ENCODE assay signal across 18 mouse cellular contexts in genomic region chr11:18898862-18899261, GRCm38 (mm10).
DNase-seq lines count a peak whose midpoint lies in the region; ATAC-seq and TF ChIP-seq lines count a peak whose summit lies in the region.
"Had no signal": no experiment of that assay in that cellular context is flagged by ENCODE, and none has a peak within 500 bp of the region (broad histone marks: within the 10 kb centered on the region; RNA-seq: fewer than 3 reads in every experiment).

No protein-coding gene starts in this region.

- peak overlapping the region; percentile 1; the same call in 1 of the 2 replicates for H3K4me3 ChIP-seq in gastrocnemius, adult 2 months
- H3K4me3 ChIP-seq in liver, embryonic 11.5 days (ENCODE audit: low read depth, low read length) = no peak overlapping the region
- H3K4me3 ChIP-seq in liver, embryonic 12.5 days = no peak overlapping the region
- H3K4me3 ChIP-seq in MEL (ENCODE audit: control insufficient read depth in 1 of 2, insufficient read depth in 1 of 2, low read depth in 2 of 2, low read length in 2 of 2) = peak overlapping the region in 1 of 2 experiments; percentile 6; a peak in 1 of 4 replicates
- H3K4me3 ChIP-seq in myocyte = no peak overlapping the region
- no peak overlapping the region for H3K4me3 ChIP-seq in midbrain, embryonic 14.5 days (replicated peaks; ENCODE audit: low read depth, low read length)
- H3K4me3 ChIP-seq: embryonic facial prominence, embryonic 12.5 days had no signal

- intact Hi-C loops in gastrocnemius, adult 2 months (cut with DNase I) = no loop called here

- no peaks in the 10 kb centered on the region for H3K27me3 ChIP-seq in liver, embryonic 11.5 days (replicated peaks; ENCODE audit: control insufficient read depth, insufficient read depth, low read length)
- H3K27me3 ChIP-seq in liver, embryonic 12.5 days (replicated peaks) = no peaks in the 10 kb centered on the region
- no peaks in the 10 kb centered on the region for H3K27me3 ChIP-seq in MEL (ENCODE audit: control insufficient read depth in 1 of 2, insufficient read depth in 2 of 2, low read length in 2 of 2)
- H3K27me3 ChIP-seq in myocyte (ENCODE audit: control insufficient read depth, insufficient read depth, insufficient read length) = no peaks in the 10 kb centered on the region
- no peaks in the 10 kb centered on the region for H3K27me3 ChIP-seq in midbrain, embryonic 14.5 days (ENCODE audit: control insufficient read depth, insufficient read depth, low read length)
- H3K27me3 ChIP-seq: embryonic facial prominence, embryonic 12.5 days; Patski had no signal

- H3K4me2 ChIP-seq in liver, embryonic 11.5 days = no peak overlapping the region
- no peak overlapping the region for H3K4me2 ChIP-seq in liver, embryonic 12.5 days
- H3K4me2 ChIP-seq in myocyte (ENCODE audit: low read depth) = peak overlapping the region; percentile 58
- no peak overlapping the region for H3K4me2 ChIP-seq in midbrain, embryonic 14.5 days (ENCODE audit: low read length)
- H3K4me2 ChIP-seq: embryonic facial prominence, embryonic 12.5 days had no signal

- no peaks in the 10 kb centered on the region; the same call in 1 of the 2 replicates for H3K36me3 ChIP-seq in liver, embryonic 11.5 days (ENCODE audit: control insufficient read depth, insufficient read depth, low read length)
- H3K36me3 ChIP-seq in liver, embryonic 12.5 days = no peaks in the 10 kb centered on the region
- H3K36me3 ChIP-seq in MEL (ENCODE audit: control insufficient read depth in 1 of 2, insufficient read depth in 2 of 2, low read length in 2 of 2) (peaks cover 0 to 46% of the 10 kb centered on the region in 2 experiments; a peak in 2 of 4 replicates), myocyte (ENCODE audit: control insufficient read depth, insufficient read depth) (no peaks in the 10 kb centered on the region)
- H3K36me3 ChIP-seq in midbrain, embryonic 14.5 days (ENCODE audit: control insufficient read depth, insufficient read depth, low read length) = no peaks in the 10 kb centered on the region

- peaks cover 18% of the 10 kb centered on the region for H3K4me1 ChIP-seq in liver, embryonic 11.5 days (replicated peaks; ENCODE audit: control insufficient read depth, insufficient read depth, low read length)
- H3K4me1 ChIP-seq in liver, embryonic 12.5 days = peaks cover 37% of the 10 kb centered on the region
- H3K4me1 ChIP-seq in MEL (ENCODE audit: control insufficient read depth in 1 of 2, insufficient read depth in 2 of 2, low read length in 2 of 2) = peaks cover 29 to 35% of the 10 kb centered on the region in 2 experiments
- H3K4me1 ChIP-seq in midbrain, embryonic 14.5 days (ENCODE audit: control insufficient read depth, insufficient read depth, low read length) = no peaks in the 10 kb centered on the region

- H3ac ChIP-seq in myocyte (ENCODE audit: control insufficient read depth, insufficient read length) = no peak overlapping the region

- no peak for TF ChIP-seq CTCF in gastrocnemius, adult 2 months (IDR thresholded peaks at IDR 0.05)
- no peak for TF ChIP-seq CTCF in MEL (IDR thresholded peaks at IDR 0.05 in 2 of 3, conservative IDR thresholded peaks at IDR 0.05 in 1 of 3; ENCODE audit: control insufficient read depth in 1 of 3, insufficient read depth in 1 of 3, low read depth in 2 of 3, low read length in 3 of 3, poor library complexity in 1 of 3, severe bottlenecking in 1 of 3)

- no peak overlapping the region for H3K9ac ChIP-seq in liver, embryonic 11.5 days (ENCODE audit: low read depth, low read length)
- H3K9ac ChIP-seq in liver, embryonic 12.5 days = no peak overlapping the region
- H3K9ac ChIP-seq in MEL (ENCODE audit: control insufficient read depth, low read depth, low read length, poor library complexity, severe bottlenecking) = peak overlapping the region; percentile 14; the same call in 1 of the 2 replicates
- H3K9ac ChIP-seq in midbrain, embryonic 14.5 days (replicated peaks; ENCODE audit: low read length) = no peak overlapping the region
- H3K9ac ChIP-seq: embryonic facial prominence, embryonic 12.5 days; liver, postnatal 0 days had no signal

- H3K79me2 ChIP-seq in MEL (ENCODE audit: control insufficient read depth, insufficient read depth, low read length, poor library complexity) (no peaks in the 10 kb centered on the region), myocyte (ENCODE audit: control insufficient read depth, insufficient read depth) (no peaks in the 10 kb centered on the region)

- no peak for TF ChIP-seq RAD21 in MEL (IDR thresholded peaks at IDR 0.05; ENCODE audit: low read depth, low read length)

- ATAC-seq in liver, embryonic 11.5 days (replicated peaks; ENCODE audit: low FRiP score) = no peak
- no peak for ATAC-seq in liver, embryonic 12.5 days
- no peak for ATAC-seq in midbrain, embryonic 14.5 days (ENCODE audit: low FRiP score, low TSS enrichment)
- ATAC-seq: activated CD4-positive, CD25-positive, alpha-beta regulatory T cell, adult 4 months; liver, postnatal 0 days; midbrain, embryonic 16.5 days; Patski had no signal

- peak overlapping the region; percentile 20; the same call in 1 of the 2 replicates for H3K27ac ChIP-seq in gastrocnemius, adult 2 months
- peak overlapping the region; percentile 30; the same call in 1 of the 2 replicates for H3K27ac ChIP-seq in liver, embryonic 11.5 days (ENCODE audit: low read depth, low read length)
- no peak overlapping the region for H3K27ac ChIP-seq in liver, embryonic 12.5 days
- H3K27ac ChIP-seq in MEL (ENCODE audit: control insufficient read depth, low read depth, low read length) = peak overlapping the region; percentile 28
- no peak overlapping the region for H3K27ac ChIP-seq in midbrain, embryonic 14.5 days (replicated peaks; ENCODE audit: low read depth, low read length)

- no peak for DNase-seq in gastrocnemius, adult 2 months
- no peak for DNase-seq in gastrocnemius, postnatal 4 days (ENCODE audit: low spot score in 2 of 2)
- peak; percentile 5 for DNase-seq in liver, embryonic 11.5 days (ENCODE audit: low spot score)
- DNase-seq in MEL (ENCODE audit: low read depth, low spot score) = peak; percentile 45
- DNase-seq in midbrain, embryonic 14.5 days = no peak
- DNase-seq in spleen, postnatal 10 days (ENCODE audit: low spot score in 2 of 2) = no peak
- DNase-seq: adrenal gland, postnatal 25 days; gastrocnemius, postnatal 25 days; heart, postnatal 36 days; kidney, adult 9 months; liver, postnatal 0 days; thymus, postnatal 4 days had no signal

- H3K9me3 ChIP-seq in liver, embryonic 11.5 days (ENCODE audit: control insufficient read depth, low read length) = no peaks in the 10 kb centered on the region
- H3K9me3 ChIP-seq in liver, embryonic 12.5 days (replicated peaks) = no peaks in the 10 kb centered on the region
- H3K9me3 ChIP-seq in MEL (replicated peaks; ENCODE audit: insufficient read depth, low read length) = no peaks in the 10 kb centered on the region
- no peaks in the 10 kb centered on the region for H3K9me3 ChIP-seq in midbrain, embryonic 14.5 days (ENCODE audit: control insufficient read depth, low read length)
- H3K9me3 ChIP-seq: embryonic facial prominence, embryonic 12.5 days had no signal

- WGBS in liver, embryonic 11.5 days = 34% methylated on average over 4 of the region's 4 CpGs
- 25% methylated on average over 4 of the region's 4 CpGs for WGBS in liver, embryonic 12.5 days (ENCODE audit: insufficient replicate concordance)
- 74% methylated on average over 4 of the region's 4 CpGs for WGBS in midbrain, embryonic 14.5 days

- no peak for TF ChIP-seq EP300 in MEL (IDR thresholded peaks at IDR 0.05; ENCODE audit: low read depth in 1 of 2, low read length in 2 of 2)

- no peak for TF ChIP-seq POLR2A in MEL (IDR thresholded peaks at IDR 0.05; ENCODE audit: control insufficient read depth in 1 of 2, insufficient read depth in 1 of 2, low read depth in 1 of 2, low read length in 2 of 2, poor library complexity in 1 of 2)
- no peak for TF ChIP-seq POLR2A in myocyte (IDR thresholded peaks at IDR 0.05; ENCODE audit: insufficient read length, low read depth)

TF ChIP-seq in MEL, 35 proteins besides CTCF, POLR2A, EP300 and RAD21 (continues in another document):
- no peak for TF ChIP-seq CHD2 (IDR thresholded peaks at IDR 0.05; ENCODE audit: low read length)
- no peak for TF ChIP-seq ELF1 (IDR thresholded peaks at IDR 0.05; ENCODE audit: low read depth, low read length)
- TF ChIP-seq TCF12 (IDR thresholded peaks at IDR 0.05; ENCODE audit: low read depth, low read length) = no peak
- TF ChIP-seq TBP (IDR thresholded peaks at IDR 0.05; ENCODE audit: low read depth, low read length) = no peak
- no peak for TF ChIP-seq MAFK (IDR thresholded peaks at IDR 0.05; ENCODE audit: borderline replicate concordance, low read depth, low read length)
- no peak for TF ChIP-seq MYC (IDR thresholded peaks at IDR 0.05; ENCODE audit: low read depth, low read length)
- TF ChIP-seq KAT2A (conservative IDR thresholded peaks at IDR 0.05; ENCODE audit: low read depth, low read length) = no peak
- TF ChIP-seq RCOR1 (IDR thresholded peaks at IDR 0.05; ENCODE audit: low read depth, low read length) = no peak
- TF ChIP-seq HCFC1 (IDR thresholded peaks at IDR 0.05; ENCODE audit: low read depth, low read length) = no peak
- TF ChIP-seq TAL1 (IDR thresholded peaks at IDR 0.05; ENCODE audit: low read length) = no peak
- TF ChIP-seq ETS1 (IDR thresholded peaks at IDR 0.05; ENCODE audit: low read depth, low read length) = no peak
- no peak for TF ChIP-seq CHD1 (IDR thresholded peaks at IDR 0.05; ENCODE audit: low read depth, low read length)
- no peak for TF ChIP-seq MAX (IDR thresholded peaks at IDR 0.05; ENCODE audit: low read length)

TF ChIP-seq in myocyte, 11 proteins besides CTCF, POLR2A, EP300 and RAD21:
- TF ChIP-seq CEBPB (IDR thresholded peaks at IDR 0.05; ENCODE audit: insufficient read depth, poor library complexity, severe bottlenecking) = no peak
- TF ChIP-seq MYOD1 (IDR thresholded peaks at IDR 0.05; ENCODE audit: control insufficient read depth in 1 of 3, insufficient read length in 2 of 3, low read depth in 2 of 3) = no peak
- TF ChIP-seq REST (IDR thresholded peaks at IDR 0.05; ENCODE audit: insufficient read depth, insufficient read length) = no peak
- TF ChIP-seq TCF3 (IDR thresholded peaks at IDR 0.05; ENCODE audit: insufficient read length, low read depth) = no peak
- TF ChIP-seq TCF12 (IDR thresholded peaks at IDR 0.05; ENCODE audit: insufficient read depth, poor library complexity, severe bottlenecking) = no peak
- TF ChIP-seq POLR2AphosphoS2 (IDR thresholded peaks at IDR 0.05; ENCODE audit: insufficient read length, low read depth) = no peak
- no peak for TF ChIP-seq MYOG (IDR thresholded peaks at IDR 0.05; ENCODE audit: control insufficient read depth in 1 of 3, insufficient read depth in 1 of 3, insufficient read length in 2 of 3, low read depth in 2 of 3)
- TF ChIP-seq USF1 (IDR thresholded peaks at IDR 0.05; ENCODE audit: low read depth) = no peak
- no peak for TF ChIP-seq MAX (IDR thresholded peaks at IDR 0.05; ENCODE audit: low read depth)
- TF ChIP-seq E2F4 (IDR thresholded peaks at IDR 0.05; ENCODE audit: insufficient read depth) = no peak
- TF ChIP-seq SRF (IDR thresholded peaks at IDR 0.05; ENCODE audit: control insufficient read depth, insufficient read length, low read depth) = no peak

Comparison
In these comparisons a context has a peak if more than half of its experiments do, and no peak if none do; other contexts are left out.
1. H3K27ac ChIP-seq: peak in gastrocnemius, adult 2 months (single experiment), liver, embryonic 11.5 days (single experiment) and MEL (single experiment); none in liver, embryonic 12.5 days (single experiment) and midbrain, embryonic 14.5 days (single experiment).
2. DNase-seq: peak in liver, embryonic 11.5 days (single experiment) and MEL (single experiment); none in gastrocnemius, adult 2 months (single experiment), gastrocnemius, postnatal 4 days (0 of 2), midbrain, embryonic 14.5 days (single experiment) and spleen, postnatal 10 days (0 of 2).